Mouse (Mus musculus) liver, postnatal 0 days (tissue): ENCODE measurements around the gene Glrx. TPM values are rescaled to one million over a fixed set of nuclear protein-coding genes. Genes with fewer than 3 reads are reported as not detected.
A peak's percentile ranks its signal among the peaks of the same experiment; 100 is the strongest.

Source experiments
- ATAC-seq: fragments of 200-750 bp; cut with Nextera tagmentation; 2 replicates; pipeline ENCODE4 v1.8.0; 2017; ENCODE audit warnings: mild to moderate bottlenecking, moderate library complexity
- DNase-seq: peaks from one replicate; pipeline ENCODE4 v3.0.0-alpha.2; 2016
- H3K27ac ChIP-seq: fragments of 300-500 bp; sonication (generic); 2 replicates; pipeline ENCODE4 v1.5.1; 2014; ENCODE audit warnings: antibody characterized with exemption, moderate library complexity, mild to moderate bottlenecking, low read depth
- H3K27me3 ChIP-seq: fragments of 300-500 bp; sonication (generic); 2 replicates; pipeline ENCODE4 v1.6.1; 2014; ENCODE audit warnings: low read length, control low read depth, mixed read lengths; ENCODE audit not compliant: insufficient read depth
- H3K36me3 ChIP-seq: fragments of 300-500 bp; sonication (generic); replicated peaks from 2 replicates; pipeline ENCODE4 v1.6.1; 2014; ENCODE audit warnings: mild to moderate bottlenecking, control low read depth, low read length, moderate library complexity, mixed read lengths; ENCODE audit not compliant: insufficient read depth
- H3K4me1 ChIP-seq: fragments of 300-500 bp; sonication (generic); 2 replicates; pipeline ENCODE4 v1.6.1; 2014; ENCODE audit warnings: antibody characterized with exemption, mild to moderate bottlenecking, control low read depth; ENCODE audit not compliant: insufficient read depth
- H3K4me2 ChIP-seq: fragments of 300-500 bp; sonication (generic); 2 replicates; pipeline ENCODE4 v1.6.1; 2014; ENCODE audit warnings: low read depth, mild to moderate bottlenecking, low read length, moderate library complexity, mixed read lengths
- H3K4me3 ChIP-seq: fragments of 300-500 bp; sonication (generic); 2 replicates; pipeline ENCODE4 v1.5.1; 2014; ENCODE audit warnings: low read depth, low read length
- H3K9ac ChIP-seq: fragments of 300-500 bp; sonication (generic); replicated peaks from 2 replicates; pipeline ENCODE4 v1.6.1; 2014; ENCODE audit warnings: mild to moderate bottlenecking, moderate library complexity
- H3K9me3 ChIP-seq: fragments of 300-500 bp; sonication (generic); 2 replicates; pipeline ENCODE4 v1.6.1; 2016; ENCODE audit warnings: mild to moderate bottlenecking, control low read depth, low read length, mixed read lengths
- CTCF ChIP-seq: sonication (generic); IDR thresholded peaks from 2 replicates; pipeline ENCODE4 v1.5.1; 2016; ENCODE audit warnings: antibody characterized with exemption, low read depth
- EP300 ChIP-seq: IDR thresholded peaks from 2 replicates; pipeline ENCODE4 v1.6.1; 2016; ENCODE audit warnings: antibody characterized with exemption, low read depth, mild to moderate bottlenecking
- WGBS: fragments of 180-500 bp; shearing (Covaris S2); extraction: QIAGEN DNeasy Blood & Tissue Kit; methylation state at CpG from one replicate; pipeline ENCODE4 v1.1.7; 2014; ENCODE audit not compliant: insufficient replicate concordance; 5-methylcytosine and 5-hydroxymethylcytosine counted together
- polyA plus RNA-seq: library from polyadenylated mRNA; unstranded; fragments of >200 nt; fragmentation: Nextera tagmentation; extraction: Ambion mirVana; gene quantifications from 2 replicates; pipeline ENCODE4 v1.2.1, GENCODE M21; 2015

Gene Glrx
- polyA plus RNA-seq, 1 experiment from 2014 or later: 116 TPM

- Histone ChIP-seq H3K27ac (no peak overlapping the region), H3K4me3 (no peak overlapping the region), H3K4me1 (peaks cover 18% of the 10 kb centered on the region), H3K9me3 (no peaks in the 10 kb centered on the region), H3K36me3 (no peaks in the 10 kb centered on the region), H3K9ac (no peak overlapping the region), H3K4me2 (no peak overlapping the region), H3K27me3 (no peaks in the 10 kb centered on the region)
- DNase-seq: no peak
- TF ChIP-seq EP300 (no peak), CTCF (no peak)
- WGBS: 60% methylated on average over 6 of the region's 6 CpGs
- no peak for ATAC-seq
These were observed 8.0 kb upstream of the Glrx start for GRCm38 (mm10) chr13:75831710-75832109.

- no peak for DNase-seq
- Histone ChIP-seq H3K9ac (no peak overlapping the region), H3K36me3 (no peaks in the 10 kb centered on the region), H3K27ac (no peak overlapping the region), H3K4me1 (peaks cover 25% of the 10 kb centered on the region), H3K4me2 (no peak overlapping the region), H3K27me3 (no peaks in the 10 kb centered on the region), H3K9me3 (no peaks in the 10 kb centered on the region), H3K4me3 (no peak overlapping the region)
- TF ChIP-seq EP300 (no peak), CTCF (no peak)
- no peak for ATAC-seq
These were observed 7.0 kb upstream of the Glrx start for GRCm38 (mm10) chr13:75832697-75833096.

- H3K9ac ChIP-seq: no peak overlapping the region
- no peak overlapping the region for H3K4me3 ChIP-seq
- no peak for ATAC-seq
- no peak for DNase-seq
- no peak overlapping the region for H3K27ac ChIP-seq
- no peak overlapping the region for H3K4me2 ChIP-seq
- no peaks in the 10 kb centered on the region for H3K27me3 ChIP-seq
- no peak for TF ChIP-seq CTCF
- no peak for TF ChIP-seq EP300
- no peaks in the 10 kb centered on the region for H3K36me3 ChIP-seq
- peaks cover 27% of the 10 kb centered on the region for H3K4me1 ChIP-seq
- H3K9me3 ChIP-seq: no peaks in the 10 kb centered on the region
These were observed 6.2 kb upstream of the Glrx start for GRCm38 (mm10) chr13:75833499-75833898.

DNA sequence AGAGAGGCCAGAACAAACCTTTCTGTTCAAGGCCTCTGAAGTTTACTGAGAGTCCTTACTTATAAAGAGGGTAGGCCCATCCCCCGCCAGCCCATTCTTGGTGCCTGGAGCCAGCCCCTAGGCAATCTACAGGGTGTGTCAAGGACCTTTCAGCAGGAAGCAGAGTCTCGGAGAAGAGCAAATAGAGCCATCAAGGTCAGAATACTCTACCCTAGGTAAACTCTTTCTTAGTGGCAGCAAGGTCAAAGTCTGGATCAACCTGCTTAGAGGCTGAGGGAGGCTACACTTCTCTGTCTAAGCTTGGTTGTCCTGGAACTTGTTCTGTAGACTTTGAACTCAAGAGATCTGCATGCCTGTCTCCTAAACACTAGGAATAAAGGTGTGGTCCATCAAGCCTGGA lies 4.2 kb upstream of the Glrx start:
- H3K4me1 ChIP-seq: peaks cover 38% of the 10 kb centered on the region
- no peaks in the 10 kb centered on the region for H3K27me3 ChIP-seq
- no peak overlapping the region for H3K4me2 ChIP-seq
- H3K9ac ChIP-seq: no peak overlapping the region
- TF ChIP-seq EP300 (no peak), CTCF (no peak)
- DNase-seq (no peak), ATAC-seq (no peak)
- H3K36me3 ChIP-seq: no peaks in the 10 kb centered on the region
- 67% methylated on average over 2 of the region's 2 CpGs for WGBS
- H3K27ac ChIP-seq: no peak overlapping the region
- H3K4me3 ChIP-seq: no peak overlapping the region
- H3K9me3 ChIP-seq: no peaks in the 10 kb centered on the region

- H3K27me3 ChIP-seq: no peaks in the 10 kb centered on the region
- no peak overlapping the region for H3K4me3 ChIP-seq
- H3K27ac ChIP-seq: no peak overlapping the region
- TF ChIP-seq CTCF (no peak), EP300 (no peak)
- H3K36me3 ChIP-seq: no peaks in the 10 kb centered on the region
- H3K9ac ChIP-seq: no peak overlapping the region
- H3K9me3 ChIP-seq: no peaks in the 10 kb centered on the region
- WGBS: 83% methylated on average over 4 of the region's 4 CpGs
- peaks cover 38% of the 10 kb centered on the region for H3K4me1 ChIP-seq
- no peak overlapping the region for H3K4me2 ChIP-seq
- DNase-seq (no peak), ATAC-seq (no peak)
These were observed 1.2 kb upstream of the Glrx start for GRCm38 (mm10) chr13:75838506-75838905.

- WGBS: 45% methylated on average over 6 of the region's 6 CpGs
- ATAC-seq (no peak), DNase-seq (no peak)
- Histone ChIP-seq H3K4me1 (peaks cover 49% of the 10 kb centered on the region), H3K27ac (peak overlapping the region; percentile 79), H3K36me3 (no peaks in the 10 kb centered on the region), H3K9ac (peak overlapping the region; percentile 73), H3K4me2 (peak overlapping the region; percentile 73), H3K4me3 (peak overlapping the region; percentile 63), H3K27me3 (no peaks in the 10 kb centered on the region), H3K9me3 (no peaks in the 10 kb centered on the region)
- TF ChIP-seq CTCF: no peak
- TF ChIP-seq EP300: no peak
These were observed 1.2 kb downstream of the Glrx start for GRCm38 (mm10) chr13:75840752-75841285.

- WGBS: 59% methylated on average over 3 of the region's 3 CpGs
- H3K4me2 ChIP-seq: peak overlapping the region; percentile 73
- ATAC-seq: peak; percentile 58
- TF ChIP-seq CTCF: no peak
- no peak for TF ChIP-seq EP300
- no peaks in the 10 kb centered on the region for H3K36me3 ChIP-seq
- H3K27ac ChIP-seq: peak overlapping the region; percentile 79
- H3K4me3 ChIP-seq: peak overlapping the region; percentile 63
- peaks cover 46% of the 10 kb centered on the region for H3K4me1 ChIP-seq
- no peaks in the 10 kb centered on the region for H3K9me3 ChIP-seq
- H3K27me3 ChIP-seq: no peaks in the 10 kb centered on the region
- peak overlapping the region; percentile 73; the same call in 1 of the 2 replicates for H3K9ac ChIP-seq
- DNase-seq: no peak
These were observed 2.3 kb downstream of the Glrx start for GRCm38 (mm10) chr13:75841950-75842349.
